Mouse (Mus musculus) cerebellum, adult 11-12 months (tissue): ENCODE measurements around the gene Timm17a.

Experiments
- DNase-seq: peaks from one replicate; pipeline ENCODE4 v3.0.0; 2022

Timm17a gene

GRCm38 (mm10) chr1:135313284-135314031, at the start of gene Timm17a:
Timm17a (minus strand) TSS chr1:135313778.
- peak; percentile 91 for DNase-seq

- DNase-seq = no peak
Observed at GRCm38 (mm10) chr1:135362115-135362514, 48.5 kb upstream of the Timm17a start.

- DNase-seq = no peak
Observed at GRCm38 (mm10) chr1:135361491-135361890, 47.9 kb upstream of the Timm17a start.

GRCm38 (mm10) chr1:135359071-135359470, 45.5 kb upstream of the Timm17a start:
- no peak for DNase-seq

- DNase-seq = no peak
Observed at GRCm38 (mm10) chr1:135351953-135352352, 38.4 kb upstream of the Timm17a start.

GRCm38 (mm10) chr1:135347498-135348169, 34.1 kb upstream of the Timm17a start:
- DNase-seq = peak; percentile 9

GRCm38 (mm10) chr1:135346891-135347290, 33.3 kb upstream of the Timm17a start:
- no peak for DNase-seq

GRCm38 (mm10) chr1:135344026-135344425, 30.4 kb upstream of the Timm17a start:
- no peak for DNase-seq

GRCm38 (mm10) chr1:135341947-135342346, 28.4 kb upstream of the Timm17a start:
- DNase-seq = no peak

GRCm38 (mm10) chr1:135330578-135330977, 17.0 kb upstream of the Timm17a start:
- no peak for DNase-seq

- DNase-seq = no peak
Observed at GRCm38 (mm10) chr1:135328368-135328767, 14.8 kb upstream of the Timm17a start.

- DNase-seq = no peak
Observed at GRCm38 (mm10) chr1:135325934-135326333, 12.4 kb upstream of the Timm17a start.

GRCm38 (mm10) chr1:135324571-135324970, 11.0 kb upstream of the Timm17a start, which contains the start of gene Lmod1:
Lmod1 (plus strand) TSS chr1:135324807.
- no peak for DNase-seq

GRCm38 (mm10) chr1:135323367-135323901, 9.9 kb upstream of the Timm17a start:
- no peak for DNase-seq

GRCm38 (mm10) chr1:135312201-135312600, 1.4 kb downstream of the Timm17a start:
- no peak for DNase-seq

- DNase-seq = peak; percentile 7
Observed at GRCm38 (mm10) chr1:135311356-135311755, 2.2 kb downstream of the Timm17a start.

GRCm38 (mm10) chr1:135290908-135291307, 22.7 kb downstream of the Timm17a start:
- DNase-seq = no peak

GRCm38 (mm10) chr1:135286311-135286710, 27.3 kb downstream of the Timm17a start:
- no peak for DNase-seq

- DNase-seq = peak; percentile 80
Observed at GRCm38 (mm10) chr1:135283826-135284291, 29.7 kb downstream of the Timm17a start, which contains the start of gene Rnpep. Rnpep (minus strand) TSS chr1:135284084.

GRCm38 (mm10) chr1:135283287-135283825, 30.2 kb downstream of the Timm17a start:
- DNase-seq = peak; percentile 42

GRCm38 (mm10) chr1:135282536-135283286, 30.9 kb downstream of the Timm17a start:
- no peak for DNase-seq

GRCm38 (mm10) chr1:135281841-135282240, 31.7 kb downstream of the Timm17a start:
- DNase-seq = no peak

- no peak for DNase-seq
Observed at GRCm38 (mm10) chr1:135280646-135281045, 32.9 kb downstream of the Timm17a start.
